Mouse (Mus musculus) lung, postnatal 10 days (tissue): ENCODE results near the gene Fdxr.
A peak's percentile ranks its signal among the peaks of the same experiment; 100 is the strongest.

Experiments
- DNase-seq: peaks from one replicate; pipeline ENCODE4 v3.0.0; 2021

The Fdxr gene

DNA sequence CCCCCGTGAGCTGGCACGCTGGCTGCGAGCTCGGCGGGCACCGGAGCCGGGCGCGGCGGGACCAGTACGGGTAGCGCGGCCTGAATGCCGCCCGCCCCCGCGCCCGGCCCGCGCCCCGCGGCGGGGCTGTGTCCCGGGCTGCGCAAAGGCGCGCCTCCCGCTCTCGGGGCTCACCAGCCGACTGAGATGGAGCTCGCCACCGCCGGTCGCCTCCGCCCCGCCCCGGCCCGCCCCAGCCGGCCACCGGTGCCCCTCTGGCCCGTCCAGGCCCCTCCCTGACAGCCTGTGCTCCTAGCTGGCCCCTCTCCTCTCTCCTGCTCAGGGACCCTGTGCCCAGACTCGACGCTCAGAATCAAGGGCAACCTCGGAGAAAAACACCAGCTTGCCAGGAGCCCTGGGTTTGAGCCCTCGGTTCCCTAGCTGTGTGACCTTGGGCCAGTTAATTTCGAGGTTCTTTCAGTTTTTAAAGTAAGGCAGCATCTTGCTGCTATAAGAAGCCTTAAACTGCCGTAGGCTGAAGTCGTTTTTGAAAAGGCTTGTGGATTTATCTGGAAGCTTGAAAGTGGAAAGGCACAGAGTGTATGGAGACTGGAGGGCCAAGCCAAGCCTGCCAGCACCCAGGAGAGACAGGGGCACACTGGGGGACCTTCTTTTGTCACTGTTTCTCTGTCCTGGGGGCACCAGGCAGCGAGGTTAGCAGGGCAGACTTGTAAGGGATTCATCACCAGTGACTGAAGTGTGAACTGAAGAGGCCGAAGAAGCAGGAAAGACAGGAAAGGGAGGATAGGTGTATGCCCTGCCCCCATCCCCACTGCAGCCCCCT lies 9.6 kb downstream of the Fdxr start, which contains the start of gene Grin2c:
Gene Grin2c, minus strand, starts transcription at position 183 of the 823 bp plus-strand sequence.
- no peak for DNase-seq

- DNase-seq: no peak
These were observed 10.5 kb downstream of the Fdxr start for GRCm38 (mm10) chr11:115266400-115266778.

DNA sequence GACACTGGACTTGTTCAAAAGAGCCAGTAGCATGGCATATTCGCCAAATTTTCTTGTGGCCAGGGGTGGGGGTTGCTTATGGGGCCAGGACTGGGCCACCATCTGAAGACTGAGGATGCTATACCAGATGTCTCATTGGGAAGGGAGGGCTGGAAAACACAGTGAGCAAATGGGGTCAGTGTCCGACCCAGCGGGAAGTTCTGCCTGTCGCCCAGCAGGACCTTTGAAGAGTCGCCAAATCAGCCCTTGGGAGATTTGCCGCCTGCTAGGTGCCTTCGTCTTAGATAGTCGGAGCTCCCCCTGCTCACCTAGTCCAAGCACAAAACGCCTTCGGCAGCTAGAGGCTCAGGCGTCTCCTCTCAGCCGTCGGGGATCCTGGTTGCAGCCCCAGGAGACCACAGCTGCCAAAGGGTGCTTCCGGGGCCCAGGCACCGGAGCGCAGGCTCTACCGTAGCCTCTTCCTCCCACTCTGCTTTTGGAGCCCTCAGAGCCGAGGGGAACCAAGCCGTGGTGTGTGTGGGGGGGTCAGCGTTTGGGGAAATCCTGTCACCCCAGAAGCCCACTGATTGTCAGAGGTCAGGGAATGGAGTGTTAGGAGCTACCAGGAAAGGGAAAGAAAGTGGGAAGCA lies 11.0 kb downstream of the Fdxr start:
- no peak for DNase-seq

- no peak for DNase-seq
These were observed 11.8 kb downstream of the Fdxr start for GRCm38 (mm10) chr11:115264862-115265668.

- no peak for DNase-seq
These were observed 12.6 kb downstream of the Fdxr start for GRCm38 (mm10) chr11:115264136-115264861.

GRCm38 (mm10) chr11:115262954-115263353 lies 13.9 kb downstream of the Fdxr start:
- no peak for DNase-seq

DNA sequence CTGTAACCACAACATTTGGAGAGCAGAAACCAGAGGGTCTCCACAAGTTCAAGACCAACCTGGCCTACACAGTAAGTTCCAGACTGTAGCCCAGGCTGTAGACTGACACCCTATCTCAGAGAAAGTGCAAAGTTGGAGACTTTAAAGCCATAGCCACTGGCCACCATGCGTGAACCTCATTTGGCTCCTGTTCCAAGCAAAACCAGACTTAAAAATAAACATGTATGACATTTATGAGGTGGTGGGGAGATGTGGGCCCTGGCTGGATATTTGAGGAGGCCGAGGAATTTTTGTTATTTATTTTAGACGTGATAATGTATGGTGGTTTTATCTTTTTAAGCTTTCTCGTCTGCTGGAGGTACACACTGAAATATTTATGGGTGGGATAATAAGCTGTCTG lies 17.7 kb downstream of the Fdxr start:
- DNase-seq: peak; percentile 69

- DNase-seq: no peak
These were observed 18.9 kb downstream of the Fdxr start for GRCm38 (mm10) chr11:115257775-115258510.

DNA sequence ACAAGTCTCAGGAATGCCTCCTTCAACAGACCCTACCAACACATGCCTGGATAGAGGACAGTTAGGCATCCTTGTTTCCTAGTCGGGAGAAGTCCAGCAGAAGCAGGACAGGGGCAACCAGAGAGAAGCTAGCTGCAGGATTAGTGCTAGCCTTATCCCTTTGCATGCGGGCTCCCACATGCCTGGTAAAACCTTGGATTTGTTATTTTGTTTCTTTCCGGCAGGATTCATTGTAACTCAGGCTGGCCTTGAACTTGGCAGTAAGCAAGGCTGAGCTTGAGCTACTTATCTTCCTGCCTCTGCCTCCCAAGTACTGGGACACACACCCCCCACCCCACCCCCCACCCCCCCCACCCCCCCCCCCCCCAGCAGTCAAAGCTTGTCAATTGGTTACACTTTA lies 25.6 kb downstream of the Fdxr start:
- DNase-seq: no peak

- DNase-seq: no peak
These were observed 26.3 kb downstream of the Fdxr start for GRCm38 (mm10) chr11:115250405-115251090.

DNA sequence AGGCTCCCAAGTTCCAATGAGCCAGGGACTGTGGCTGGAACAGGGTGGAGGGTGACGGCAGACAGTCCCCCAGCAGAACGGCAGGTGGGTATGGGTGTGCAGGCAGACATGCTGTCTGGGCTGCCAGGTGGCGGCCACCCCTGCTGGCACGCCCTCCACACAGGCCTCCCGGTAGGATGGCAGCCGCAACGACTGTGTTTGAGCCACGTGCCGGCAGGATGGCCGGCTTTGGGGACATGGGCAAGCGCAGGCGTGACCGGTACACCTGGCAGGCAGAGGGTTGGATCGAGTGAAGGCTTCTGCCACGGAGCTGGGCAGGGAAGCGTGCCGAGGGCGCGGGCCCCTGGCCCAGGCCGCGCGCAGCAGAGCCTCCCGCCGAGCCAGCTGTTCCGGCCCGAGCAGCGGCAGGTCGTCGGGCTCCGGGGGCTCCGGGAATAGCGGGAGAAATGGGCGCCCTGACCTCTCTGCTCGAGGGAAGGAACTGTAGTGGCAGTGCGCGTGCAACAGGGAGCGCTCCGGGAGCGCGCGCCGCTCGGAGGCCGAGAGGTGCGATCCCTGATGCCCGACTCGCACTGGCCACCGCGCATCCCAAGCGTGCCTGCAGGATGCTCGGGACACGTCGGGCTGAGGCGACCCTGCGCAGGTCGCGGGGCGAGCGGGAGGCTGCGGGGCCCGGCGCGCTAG lies 27.0 kb downstream of the Fdxr start:
- DNase-seq: no peak

GRCm38 (mm10) chr11:115247945-115248344 lies 28.9 kb downstream of the Fdxr start:
- DNase-seq: no peak

GRCm38 (mm10) chr11:115247240-115247639 lies 29.6 kb downstream of the Fdxr start:
- DNase-seq: no peak

- no peak for DNase-seq
These were observed 30.5 kb downstream of the Fdxr start for GRCm38 (mm10) chr11:115246386-115246785.

GRCm38 (mm10) chr11:115244840-115245239 lies 32.0 kb downstream of the Fdxr start:
- peak; percentile 68 for DNase-seq

- DNase-seq: no peak
These were observed 33.1 kb downstream of the Fdxr start for GRCm38 (mm10) chr11:115243783-115244182.

- no peak for DNase-seq
These were observed 34.1 kb downstream of the Fdxr start for GRCm38 (mm10) chr11:115242746-115243145.

DNA sequence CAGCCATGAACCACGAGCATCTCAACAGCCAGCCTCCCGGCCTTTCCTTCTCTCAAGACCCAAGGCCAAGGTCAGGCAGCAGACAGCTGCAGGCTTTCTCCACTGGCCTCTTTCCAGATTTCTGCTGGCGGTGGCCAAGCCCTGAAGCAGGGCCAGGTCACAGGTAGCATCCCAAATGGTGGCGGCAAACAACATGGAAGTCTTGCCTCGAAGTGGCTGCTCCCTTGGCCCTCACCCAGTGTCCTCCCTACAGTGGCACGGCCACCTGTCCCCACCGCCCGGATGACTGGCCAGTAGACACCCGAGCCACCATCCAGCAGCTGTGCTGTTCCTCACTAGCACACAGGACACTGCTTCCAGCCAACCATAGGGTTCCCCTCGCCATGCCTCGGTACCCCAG lies 35.4 kb downstream of the Fdxr start:
- DNase-seq: no peak

GRCm38 (mm10) chr11:115236570-115236969 lies 40.3 kb downstream of the Fdxr start:
- DNase-seq: no peak

DNA sequence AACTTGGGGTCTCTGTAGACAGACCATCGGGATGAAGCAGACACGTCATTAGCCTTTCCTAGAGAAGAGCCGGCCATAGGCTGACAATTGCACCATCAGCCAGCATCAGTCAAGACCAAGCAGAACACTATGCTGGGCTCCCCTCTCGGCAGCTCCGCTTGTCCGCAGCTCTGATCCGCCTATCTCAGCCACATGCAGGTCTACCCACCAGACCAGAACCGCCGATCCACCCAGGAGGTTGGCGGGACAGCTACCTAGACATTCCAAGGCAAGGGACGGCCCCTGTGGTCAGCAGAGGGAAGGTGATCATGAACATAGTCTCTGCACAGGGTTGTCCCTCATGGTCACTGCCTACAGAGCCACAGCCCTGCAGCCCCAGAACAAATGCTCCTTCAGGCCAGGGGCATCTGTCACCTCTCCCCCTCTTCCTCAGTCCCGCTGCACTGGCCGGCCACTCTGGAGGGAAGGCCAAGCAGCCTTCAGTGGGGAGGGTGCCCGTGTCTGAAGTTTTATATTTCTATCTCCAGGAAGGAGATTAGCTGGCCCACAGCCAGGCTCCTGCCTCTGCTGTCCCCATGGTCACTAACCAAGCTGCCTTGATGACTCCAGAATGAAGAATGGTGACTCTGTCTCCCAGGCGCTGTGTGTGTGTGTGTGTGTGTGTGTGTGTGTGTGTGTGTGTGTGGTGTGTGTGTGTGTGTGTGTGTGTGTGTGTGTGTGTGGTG lies 42.4 kb downstream of the Fdxr start:
- DNase-seq: peak; percentile 43
